Mouse (Mus musculus): Measurements from ENCODE around the gene Cdc34. TPM values are rescaled to one million over a fixed set of nuclear protein-coding genes. Genes with fewer than 3 reads are reported as not detected.

Cdc34 gene
- polyA plus RNA-seq, 1 experiment from 2014 or later, result 81.8 TPM

DNA sequence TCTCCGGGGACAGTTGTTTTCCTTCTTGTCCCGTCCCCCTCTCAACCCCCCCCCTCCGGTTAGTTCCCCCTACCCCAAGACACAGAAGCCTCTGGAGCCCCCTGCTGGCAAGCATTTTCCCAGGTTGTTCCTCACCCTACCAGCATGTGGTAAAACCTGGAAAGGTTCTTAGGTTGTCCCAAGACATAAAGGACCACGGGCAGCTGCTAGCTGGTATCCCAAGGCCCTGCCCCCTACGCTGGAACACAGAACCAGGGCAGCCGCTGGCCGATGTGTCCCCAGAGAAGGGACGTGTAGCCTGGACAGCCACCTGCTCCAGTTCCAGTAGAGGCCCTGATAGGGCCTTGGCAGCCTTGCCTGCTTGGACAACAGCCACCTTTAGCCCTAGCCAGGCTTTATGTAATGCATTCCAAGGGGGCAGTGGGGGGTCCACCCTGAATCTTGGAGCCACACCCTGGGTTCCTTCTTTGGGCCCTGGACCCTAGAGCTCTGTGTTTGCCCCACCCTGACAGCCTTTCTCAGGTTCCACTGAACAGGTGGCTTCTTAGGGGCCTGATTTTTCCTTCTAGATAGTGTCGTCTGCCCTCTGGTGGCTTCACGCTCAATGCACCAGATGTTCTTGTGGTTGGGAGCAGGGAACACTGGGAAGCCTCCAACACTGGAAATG is 1.1 kb downstream of the Cdc34 start:
- H3K4me3 ChIP-seq (replicated peaks; ENCODE audit: low read length), result peak overlapping the region; percentile 83
- DNase-seq (ENCODE audit: low spot score) (no peak), ATAC-seq (ENCODE audit: low FRiP score) (no peak)
- WGBS, result 9% methylated on average over 10 of the region's 10 CpGs
- H3K27me3 ChIP-seq (ENCODE audit: control insufficient read depth, insufficient read depth, low read length), result no peaks in the 10 kb centered on the region
- H3K4me2 ChIP-seq (replicated peaks), result peak overlapping the region; percentile 94
- H3K4me1 ChIP-seq (replicated peaks; ENCODE audit: control insufficient read depth, insufficient read depth, low read length), result peaks cover 18% of the 10 kb centered on the region
- no peaks in the 10 kb centered on the region for H3K9me3 ChIP-seq (ENCODE audit: control insufficient read depth, low read length)
- H3K9ac ChIP-seq, result peak overlapping the region; percentile 86
- peaks cover 37% of the 10 kb centered on the region for H3K36me3 ChIP-seq (replicated peaks; ENCODE audit: control insufficient read depth, insufficient read depth)
- H3K27ac ChIP-seq, result peak overlapping the region; percentile 85; the same call in 1 of the 2 replicates

- H3K9me3 ChIP-seq (ENCODE audit: control insufficient read depth, low read length), result no peaks in the 10 kb centered on the region
- peak overlapping the region; percentile 83 for H3K4me3 ChIP-seq (replicated peaks; ENCODE audit: low read length)
- peaks cover 18% of the 10 kb centered on the region for H3K4me1 ChIP-seq (replicated peaks; ENCODE audit: control insufficient read depth, insufficient read depth, low read length)
- peaks cover 46% of the 10 kb centered on the region for H3K36me3 ChIP-seq (replicated peaks; ENCODE audit: control insufficient read depth, insufficient read depth)
- WGBS, result 93% methylated on average over 6 of the region's 6 CpGs
- peak overlapping the region; percentile 94 for H3K4me2 ChIP-seq (replicated peaks)
- no peaks in the 10 kb centered on the region for H3K27me3 ChIP-seq (ENCODE audit: control insufficient read depth, insufficient read depth, low read length)
- no peak overlapping the region for H3K27ac ChIP-seq
- H3K9ac ChIP-seq, result peak overlapping the region; percentile 86; the same call in 1 of the 2 replicates
- DNase-seq (ENCODE audit: low spot score) (no peak), ATAC-seq (ENCODE audit: low FRiP score) (no peak)
These were observed 2.0 kb downstream of the Cdc34 start for GRCm38 (mm10) chr10:79683726-79684640.

DNA sequence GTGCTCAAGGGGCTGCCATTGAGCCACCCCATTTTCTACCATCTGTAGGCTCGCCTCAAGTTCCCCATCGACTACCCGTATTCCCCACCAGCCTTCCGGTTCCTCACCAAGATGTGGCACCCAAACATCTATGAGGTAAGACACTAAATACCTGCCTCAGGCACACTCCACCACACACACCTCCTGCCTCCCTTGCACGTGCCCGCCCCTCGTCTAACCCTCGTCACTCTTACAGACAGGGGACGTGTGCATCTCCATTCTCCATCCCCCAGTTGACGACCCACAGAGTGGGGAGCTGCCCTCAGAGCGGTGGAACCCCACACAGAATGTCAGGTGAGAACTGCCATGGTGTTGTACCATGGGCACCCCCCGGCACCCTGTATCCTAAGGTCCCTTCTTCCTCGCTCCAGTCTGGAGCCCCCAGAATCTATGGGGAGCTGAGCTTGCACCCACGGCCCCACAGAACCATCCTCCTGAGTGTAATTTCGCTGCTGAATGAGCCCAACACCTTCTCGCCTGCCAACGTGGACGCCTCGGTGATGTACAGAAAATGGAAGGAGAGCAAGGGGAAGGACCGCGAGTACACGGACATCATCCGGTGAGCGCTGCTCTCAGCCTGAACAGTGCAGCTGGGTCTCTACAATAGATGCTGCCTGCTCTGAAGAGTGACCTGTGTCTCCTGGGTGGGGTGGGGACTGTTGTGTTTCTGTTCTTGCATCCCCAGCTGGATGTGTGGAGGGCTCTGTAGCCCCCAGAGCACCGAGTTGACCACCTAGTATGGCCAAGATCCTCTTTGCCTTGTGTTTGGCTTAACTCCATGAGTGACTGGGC is 3.0 kb downstream of the Cdc34 start:
- no peak overlapping the region for H3K27ac ChIP-seq
- 97% methylated on average over 25 of the region's 25 CpGs for WGBS
- H3K4me2 ChIP-seq (replicated peaks), result no peak overlapping the region
- DNase-seq (ENCODE audit: low spot score) (no peak), ATAC-seq (ENCODE audit: low FRiP score) (no peak)
- no peak overlapping the region for H3K4me3 ChIP-seq (replicated peaks; ENCODE audit: low read length)
- H3K36me3 ChIP-seq (replicated peaks; ENCODE audit: control insufficient read depth, insufficient read depth), result peaks cover 50% of the 10 kb centered on the region
- no peaks in the 10 kb centered on the region for H3K9me3 ChIP-seq (ENCODE audit: control insufficient read depth, low read length)
- no peaks in the 10 kb centered on the region for H3K27me3 ChIP-seq (ENCODE audit: control insufficient read depth, insufficient read depth, low read length)
- H3K9ac ChIP-seq, result no peak overlapping the region
- peaks cover 18% of the 10 kb centered on the region for H3K4me1 ChIP-seq (replicated peaks; ENCODE audit: control insufficient read depth, insufficient read depth, low read length)

GRCm38 (mm10) chr10:79686219-79686618 is 4.2 kb downstream of the Cdc34 start:
- 82% methylated on average over 2 of the region's 2 CpGs for WGBS
- no peak for ATAC-seq (ENCODE audit: low FRiP score)
- H3K36me3 ChIP-seq (replicated peaks; ENCODE audit: control insufficient read depth, insufficient read depth), result peaks cover 50% of the 10 kb centered on the region

GRCm38 (mm10) chr10:79686691-79687090 is 4.7 kb downstream of the Cdc34 start:
- Histone ChIP-seq H3K27me3 (ENCODE audit: control insufficient read depth, insufficient read depth, low read length) (no peaks in the 10 kb centered on the region), H3K4me3 (replicated peaks; ENCODE audit: low read length) (no peak overlapping the region), H3K9ac (no peak overlapping the region), H3K9me3 (ENCODE audit: control insufficient read depth, low read length) (no peaks in the 10 kb centered on the region), H3K4me1 (replicated peaks; ENCODE audit: control insufficient read depth, insufficient read depth, low read length) (peaks cover 12% of the 10 kb centered on the region), H3K4me2 (replicated peaks) (no peak overlapping the region), H3K27ac (no peak overlapping the region), H3K36me3 (replicated peaks; ENCODE audit: control insufficient read depth, insufficient read depth) (peaks cover 50% of the 10 kb centered on the region)
- DNase-seq (ENCODE audit: low spot score) (no peak), ATAC-seq (ENCODE audit: low FRiP score) (no peak)
- WGBS, result 95% methylated on average over 1 of the region's 1 CpGs

More at GRCm38 (mm10) chr10:79686219-79686618, 4.2 kb downstream of the Cdc34 start:
- H3K9me3 ChIP-seq (ENCODE audit: control insufficient read depth, low read length), result no peaks in the 10 kb centered on the region
- H3K4me2 ChIP-seq (replicated peaks), result no peak overlapping the region
- no peak overlapping the region for H3K27ac ChIP-seq
- H3K4me3 ChIP-seq (replicated peaks; ENCODE audit: low read length), result no peak overlapping the region
- H3K9ac ChIP-seq, result no peak overlapping the region
- peaks cover 12% of the 10 kb centered on the region for H3K4me1 ChIP-seq (replicated peaks; ENCODE audit: control insufficient read depth, insufficient read depth, low read length)
- no peak for DNase-seq (ENCODE audit: low spot score)
- H3K27me3 ChIP-seq (ENCODE audit: control insufficient read depth, insufficient read depth, low read length), result no peaks in the 10 kb centered on the region

- peaks cover 4% of the 10 kb centered on the region; the same call in 1 of the 2 replicates for H3K9me3 ChIP-seq (ENCODE audit: control insufficient read depth, low read length)
- no peaks in the 10 kb centered on the region for H3K27me3 ChIP-seq (ENCODE audit: control insufficient read depth, insufficient read depth, low read length)
- H3K36me3 ChIP-seq (replicated peaks; ENCODE audit: control insufficient read depth, insufficient read depth), result peaks cover 50% of the 10 kb centered on the region
- ATAC-seq (ENCODE audit: low FRiP score) (no peak), DNase-seq (ENCODE audit: low spot score) (no peak)
- H3K4me3 ChIP-seq (replicated peaks; ENCODE audit: low read length), result no peak overlapping the region
- H3K9ac ChIP-seq, result no peak overlapping the region
- peaks cover 12% of the 10 kb centered on the region for H3K4me1 ChIP-seq (replicated peaks; ENCODE audit: control insufficient read depth, insufficient read depth, low read length)
- no peak overlapping the region for H3K27ac ChIP-seq
- 94% methylated on average over 6 of the region's 6 CpGs for WGBS
- no peak overlapping the region for H3K4me2 ChIP-seq (replicated peaks)
These were observed 5.5 kb downstream of the Cdc34 start for GRCm38 (mm10) chr10:79687513-79687912.

DNA sequence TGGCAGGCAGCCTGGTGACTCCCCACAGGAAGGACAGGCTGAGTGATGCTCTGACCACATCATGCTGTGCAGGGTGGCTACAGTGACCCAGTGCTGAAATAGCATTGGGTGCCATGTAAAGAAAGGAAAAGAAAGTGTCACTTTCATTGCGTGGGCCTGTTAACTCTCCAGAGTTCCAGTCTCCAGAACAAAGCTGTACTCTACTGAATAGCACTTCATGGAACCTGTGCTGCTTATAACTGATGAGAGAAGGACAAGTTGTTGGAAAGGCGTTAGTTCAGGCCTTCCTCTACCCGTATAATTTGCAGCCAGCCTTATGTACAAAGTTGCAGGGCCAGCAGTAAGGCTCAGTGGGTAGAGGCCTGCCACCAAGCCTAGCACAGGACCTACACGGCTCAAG is 6.7 kb downstream of the Cdc34 start, which contains the start of gene Gzmm:
Gzmm (plus strand) TSS at position 301 of the 400 bp plus-strand sequence.
- 82% methylated on average over 4 of the region's 4 CpGs for WGBS
- no peak for ATAC-seq (ENCODE audit: low FRiP score)
- Histone ChIP-seq H3K9me3 (ENCODE audit: control insufficient read depth, low read length) (peaks cover 4% of the 10 kb centered on the region; the same call in 1 of the 2 replicates), H3K4me2 (replicated peaks) (no peak within 1 kb of the TSS), H3K4me3 (replicated peaks; ENCODE audit: low read length) (no peak within 1 kb of the TSS), H3K36me3 (replicated peaks; ENCODE audit: control insufficient read depth, insufficient read depth) (peaks cover 50% of the 10 kb centered on the region), H3K27ac (no peak within 1 kb of the TSS), H3K9ac (no peak within 1 kb of the TSS), H3K4me1 (replicated peaks; ENCODE audit: control insufficient read depth, insufficient read depth, low read length) (peaks cover 1% of the 10 kb centered on the region), H3K27me3 (ENCODE audit: control insufficient read depth, insufficient read depth, low read length) (no peaks in the 10 kb centered on the region)
- no peak for DNase-seq (ENCODE audit: low spot score)

DNA sequence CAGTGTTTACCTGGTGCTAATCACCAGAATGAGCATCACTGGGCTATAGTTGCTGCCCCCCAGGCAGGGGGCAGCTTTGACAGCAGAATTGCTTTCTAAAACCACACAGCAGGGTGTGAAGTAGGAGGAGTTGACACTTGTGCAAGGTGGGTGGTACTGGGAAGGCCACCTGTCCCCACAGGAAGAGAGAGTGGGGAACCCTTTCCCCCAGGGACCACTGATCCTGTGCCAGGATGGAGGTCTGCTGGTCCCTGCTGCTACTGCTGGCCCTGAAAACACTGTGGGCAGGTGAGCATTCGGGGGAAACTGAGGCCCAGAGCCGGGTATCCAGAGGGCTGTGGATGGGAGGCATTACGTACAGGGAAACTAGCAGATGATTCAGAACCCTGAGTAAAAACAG is 7.2 kb downstream of the Cdc34 start:
- Histone ChIP-seq H3K4me2 (replicated peaks) (no peak overlapping the region), H3K4me1 (replicated peaks; ENCODE audit: control insufficient read depth, insufficient read depth, low read length) (no peaks in the 10 kb centered on the region), H3K27ac (no peak overlapping the region), H3K9me3 (ENCODE audit: control insufficient read depth, low read length) (peaks cover 4% of the 10 kb centered on the region; the same call in 1 of the 2 replicates), H3K4me3 (replicated peaks; ENCODE audit: low read length) (no peak overlapping the region), H3K27me3 (ENCODE audit: control insufficient read depth, insufficient read depth, low read length) (no peaks in the 10 kb centered on the region), H3K9ac (no peak overlapping the region), H3K36me3 (replicated peaks; ENCODE audit: control insufficient read depth, insufficient read depth) (peaks cover 50% of the 10 kb centered on the region)
- 92% methylated on average over 3 of the region's 3 CpGs for whole genome bisulfite sequencing
- no peak for ATAC-seq (ENCODE audit: low FRiP score)
- DNase-seq (ENCODE audit: low spot score), result no peak

Measured in hindbrain, embryonic 14.5 days (tissue).